Mouse (Mus musculus): ENCODE data around the gene Esyt2. TPM values are rescaled to one million over a fixed set of nuclear protein-coding genes. Genes with fewer than 3 reads are reported as not detected.

The Esyt2 gene
- polyA plus RNA-seq, 1 experiment from 2014 or later = 15.7 TPM

GRCm38 (mm10) chr12:116389868-116390267, 108.9 kb downstream of the Esyt2 start:
- Histone ChIP-seq H3K27me3 (ENCODE audit: control insufficient read depth, insufficient read depth, low read length) (no peaks in the 10 kb centered on the region), H3K36me3 (ENCODE audit: control insufficient read depth, insufficient read depth, low read length) (no peaks in the 10 kb centered on the region), H3K4me2 (no peak overlapping the region), H3K4me3 (ENCODE audit: low read depth, low read length) (no peak overlapping the region), H3K27ac (ENCODE audit: low read depth, low read length) (peak overlapping the region; percentile 50; the same call in 1 of the 2 replicates), H3K4me1 (ENCODE audit: control insufficient read depth, insufficient read depth, low read length) (no peaks in the 10 kb centered on the region), H3K9ac (ENCODE audit: low read depth, low read length) (no peak overlapping the region), H3K9me3 (replicated peaks; ENCODE audit: control insufficient read depth, low read length) (no peaks in the 10 kb centered on the region)
- ATAC-seq (replicated peaks; ENCODE audit: insufficient number of reproducible peaks, low FRiP score, low TSS enrichment) = no peak
- WGBS (ENCODE audit: insufficient replicate concordance) = 21% methylated on average over 1 of the region's 1 CpGs

- no peak overlapping the region for H3K4me2 ChIP-seq
- no peak overlapping the region for H3K9ac ChIP-seq (ENCODE audit: low read depth, low read length)
- H3K27me3 ChIP-seq (ENCODE audit: control insufficient read depth, insufficient read depth, low read length) = no peaks in the 10 kb centered on the region
- no peaks in the 10 kb centered on the region for H3K4me1 ChIP-seq (ENCODE audit: control insufficient read depth, insufficient read depth, low read length)
- 58% methylated on average over 2 of the region's 2 CpGs for WGBS (ENCODE audit: insufficient replicate concordance)
- H3K36me3 ChIP-seq (ENCODE audit: control insufficient read depth, insufficient read depth, low read length) = no peaks in the 10 kb centered on the region
- ATAC-seq (replicated peaks; ENCODE audit: insufficient number of reproducible peaks, low FRiP score, low TSS enrichment) = no peak
- no peak overlapping the region for H3K4me3 ChIP-seq (ENCODE audit: low read depth, low read length)
- no peak overlapping the region for H3K27ac ChIP-seq (ENCODE audit: low read depth, low read length)
- H3K9me3 ChIP-seq (replicated peaks; ENCODE audit: control insufficient read depth, low read length) = no peaks in the 10 kb centered on the region
These were observed 113.3 kb downstream of the Esyt2 start for GRCm38 (mm10) chr12:116394327-116394726.

- no peaks in the 10 kb centered on the region for H3K9me3 ChIP-seq (replicated peaks; ENCODE audit: control insufficient read depth, low read length)
- H3K4me2 ChIP-seq = no peak overlapping the region
- no peaks in the 10 kb centered on the region for H3K36me3 ChIP-seq (ENCODE audit: control insufficient read depth, insufficient read depth, low read length)
- no peak overlapping the region for H3K4me3 ChIP-seq (ENCODE audit: low read depth, low read length)
- no peak for ATAC-seq (replicated peaks; ENCODE audit: insufficient number of reproducible peaks, low FRiP score, low TSS enrichment)
- no peak overlapping the region for H3K9ac ChIP-seq (ENCODE audit: low read depth, low read length)
- H3K27ac ChIP-seq (ENCODE audit: low read depth, low read length) = no peak overlapping the region
- WGBS (ENCODE audit: insufficient replicate concordance) = 81% methylated on average over 2 of the region's 2 CpGs
- H3K27me3 ChIP-seq (ENCODE audit: control insufficient read depth, insufficient read depth, low read length) = no peaks in the 10 kb centered on the region
- no peaks in the 10 kb centered on the region for H3K4me1 ChIP-seq (ENCODE audit: control insufficient read depth, insufficient read depth, low read length)
These were observed 114.3 kb downstream of the Esyt2 start for GRCm38 (mm10) chr12:116395312-116395711.

DNA sequence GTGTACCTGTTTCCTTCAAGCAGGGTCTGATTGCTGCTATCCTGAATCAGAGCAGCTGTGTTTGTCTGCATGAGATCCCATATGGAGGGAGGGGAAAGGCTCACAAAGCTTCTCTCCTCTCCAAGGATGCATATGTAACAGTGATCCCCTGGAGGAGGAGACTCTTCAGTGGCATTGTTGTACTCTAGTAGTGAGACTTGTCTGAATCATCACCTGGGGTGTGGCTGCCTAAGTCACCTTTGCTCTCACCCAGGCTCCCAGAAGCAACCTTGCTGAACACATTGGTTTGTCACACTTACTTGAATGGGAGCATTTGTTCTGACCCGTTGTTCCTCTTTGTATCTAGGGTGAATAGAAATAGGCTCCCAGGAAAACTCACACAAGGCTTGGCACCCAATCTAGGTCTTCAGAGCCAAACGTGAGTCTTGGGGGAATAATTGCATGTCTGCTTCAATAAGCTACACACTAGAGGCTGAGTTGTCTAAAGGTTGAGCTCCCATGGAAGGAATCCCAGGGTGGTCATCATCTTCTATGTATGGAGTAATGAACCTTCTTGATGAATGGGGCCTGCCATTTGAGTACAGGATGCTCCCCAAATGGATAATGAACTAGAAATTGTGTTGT, 115.2 kb downstream of the Esyt2 start:
- WGBS (ENCODE audit: insufficient replicate concordance) = 78% methylated on average over 2 of the region's 2 CpGs
- no peak for ATAC-seq (replicated peaks; ENCODE audit: insufficient number of reproducible peaks, low FRiP score, low TSS enrichment)
- Histone ChIP-seq H3K27me3 (ENCODE audit: control insufficient read depth, insufficient read depth, low read length) (no peaks in the 10 kb centered on the region), H3K9ac (ENCODE audit: low read depth, low read length) (no peak overlapping the region), H3K4me2 (no peak overlapping the region), H3K4me3 (ENCODE audit: low read depth, low read length) (no peak overlapping the region), H3K4me1 (ENCODE audit: control insufficient read depth, insufficient read depth, low read length) (no peaks in the 10 kb centered on the region), H3K36me3 (ENCODE audit: control insufficient read depth, insufficient read depth, low read length) (no peaks in the 10 kb centered on the region), H3K27ac (ENCODE audit: low read depth, low read length) (no peak overlapping the region), H3K9me3 (replicated peaks; ENCODE audit: control insufficient read depth, low read length) (no peaks in the 10 kb centered on the region)

DNA sequence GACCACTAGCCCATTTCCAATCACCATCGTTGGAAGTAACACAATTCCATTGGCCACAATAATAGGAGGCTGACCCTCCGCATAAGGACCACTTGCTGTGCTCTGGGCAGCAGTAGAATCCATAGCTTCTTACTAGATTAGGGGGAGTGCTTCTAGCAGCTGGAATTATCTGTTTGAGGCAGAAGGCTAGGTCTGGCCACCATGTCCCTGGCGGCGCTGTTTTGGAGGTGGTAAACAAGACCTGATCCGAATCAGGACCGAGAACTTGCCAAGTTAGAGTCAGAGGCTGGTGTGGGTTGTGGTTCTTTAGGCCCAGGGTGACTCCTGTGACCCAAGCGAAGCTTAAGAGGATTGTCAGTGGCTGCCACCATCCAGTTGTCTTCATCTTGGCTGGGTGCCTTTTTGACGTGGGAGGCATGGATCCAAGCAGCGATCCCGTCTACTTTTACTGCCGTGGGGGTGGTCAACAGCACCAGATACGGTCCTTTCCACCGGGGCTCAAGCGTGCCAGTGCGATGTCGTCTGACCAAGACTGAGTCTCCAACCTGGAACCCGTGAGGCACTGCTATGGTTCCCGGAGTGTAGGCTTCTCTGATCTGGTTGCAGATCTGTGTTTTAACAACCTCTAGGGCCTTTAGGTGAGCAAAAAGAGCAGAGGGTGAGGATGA, 123.2 kb downstream of the Esyt2 start:
- H3K4me1 ChIP-seq (ENCODE audit: control insufficient read depth, insufficient read depth, low read length) = peaks cover 9% of the 10 kb centered on the region
- 90% methylated on average over 18 of the region's 18 CpGs for WGBS (ENCODE audit: insufficient replicate concordance)
- no peak for ATAC-seq (replicated peaks; ENCODE audit: insufficient number of reproducible peaks, low FRiP score, low TSS enrichment)
- H3K4me3 ChIP-seq (ENCODE audit: low read depth, low read length) = peak overlapping the region; percentile 63
- peak overlapping the region; percentile 80; the same call in 1 of the 2 replicates for H3K9ac ChIP-seq (ENCODE audit: low read depth, low read length)
- H3K4me2 ChIP-seq = peak overlapping the region; percentile 69
- H3K27ac ChIP-seq (ENCODE audit: low read depth, low read length) = no peak overlapping the region
- H3K9me3 ChIP-seq (replicated peaks; ENCODE audit: control insufficient read depth, low read length) = peaks cover 13% of the 10 kb centered on the region
- H3K36me3 ChIP-seq (ENCODE audit: control insufficient read depth, insufficient read depth, low read length) = peaks cover 10% of the 10 kb centered on the region; the same call in 1 of the 2 replicates
- no peaks in the 10 kb centered on the region for H3K27me3 ChIP-seq (ENCODE audit: control insufficient read depth, insufficient read depth, low read length)

- Histone ChIP-seq H3K4me3 (ENCODE audit: low read depth, low read length) (peak within 1 kb of the TSS; percentile 63), H3K27me3 (ENCODE audit: control insufficient read depth, insufficient read depth, low read length) (no peaks in the 10 kb centered on the region), H3K4me2 (peak within 1 kb of the TSS; percentile 69), H3K36me3 (ENCODE audit: control insufficient read depth, insufficient read depth, low read length) (peaks cover 10% of the 10 kb centered on the region; the same call in 1 of the 2 replicates), H3K9ac (ENCODE audit: low read depth, low read length) (peak within 1 kb of the TSS; percentile 80), H3K4me1 (ENCODE audit: control insufficient read depth, insufficient read depth, low read length) (peaks cover 9% of the 10 kb centered on the region), H3K9me3 (replicated peaks; ENCODE audit: control insufficient read depth, low read length) (peaks cover 13% of the 10 kb centered on the region), H3K27ac (ENCODE audit: low read depth, low read length) (peak within 1 kb of the TSS; percentile 38)
- ATAC-seq (replicated peaks; ENCODE audit: insufficient number of reproducible peaks, low FRiP score, low TSS enrichment) = peak; percentile 99
- WGBS (ENCODE audit: insufficient replicate concordance) = under 1% methylated on average over 72 of the region's 72 CpGs
These were observed 124.2 kb downstream of the Esyt2 start, which contains the start of gene Ncapg2 for GRCm38 (mm10) chr12:116405045-116405835. TSS of gene Ncapg2 (plus strand) at chr12:116405402.

DNA sequence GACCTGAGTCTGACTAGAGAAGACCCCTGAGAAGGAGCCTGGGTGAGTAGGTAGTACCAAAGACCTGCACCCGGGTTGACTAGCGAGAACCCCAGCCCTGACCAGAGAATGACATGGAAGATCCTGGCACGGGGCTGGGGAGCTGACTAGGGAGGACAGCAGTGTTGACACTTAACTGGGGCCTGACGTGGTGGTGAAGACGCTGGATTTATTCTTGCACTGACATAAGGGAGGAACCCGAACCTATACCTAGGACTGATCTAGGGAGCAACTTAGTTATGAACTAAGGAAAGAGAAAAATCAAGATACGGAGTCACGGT, 124.8 kb downstream of the Esyt2 start:
- Histone ChIP-seq H3K4me2 (peak overlapping the region; percentile 69), H3K4me1 (ENCODE audit: control insufficient read depth, insufficient read depth, low read length) (peaks cover 9% of the 10 kb centered on the region), H3K36me3 (ENCODE audit: control insufficient read depth, insufficient read depth, low read length) (peaks cover 10% of the 10 kb centered on the region; the same call in 1 of the 2 replicates), H3K9me3 (replicated peaks; ENCODE audit: control insufficient read depth, low read length) (peaks cover 13% of the 10 kb centered on the region), H3K27me3 (ENCODE audit: control insufficient read depth, insufficient read depth, low read length) (no peaks in the 10 kb centered on the region), H3K4me3 (ENCODE audit: low read depth, low read length) (peak overlapping the region; percentile 63), H3K27ac (ENCODE audit: low read depth, low read length) (peak overlapping the region; percentile 38; the same call in 1 of the 2 replicates), H3K9ac (ENCODE audit: low read depth, low read length) (peak overlapping the region; percentile 80)
- peak; percentile 10 for ATAC-seq (replicated peaks; ENCODE audit: insufficient number of reproducible peaks, low FRiP score, low TSS enrichment)
- 9% methylated on average over 8 of the region's 8 CpGs for WGBS (ENCODE audit: insufficient replicate concordance)

DNA sequence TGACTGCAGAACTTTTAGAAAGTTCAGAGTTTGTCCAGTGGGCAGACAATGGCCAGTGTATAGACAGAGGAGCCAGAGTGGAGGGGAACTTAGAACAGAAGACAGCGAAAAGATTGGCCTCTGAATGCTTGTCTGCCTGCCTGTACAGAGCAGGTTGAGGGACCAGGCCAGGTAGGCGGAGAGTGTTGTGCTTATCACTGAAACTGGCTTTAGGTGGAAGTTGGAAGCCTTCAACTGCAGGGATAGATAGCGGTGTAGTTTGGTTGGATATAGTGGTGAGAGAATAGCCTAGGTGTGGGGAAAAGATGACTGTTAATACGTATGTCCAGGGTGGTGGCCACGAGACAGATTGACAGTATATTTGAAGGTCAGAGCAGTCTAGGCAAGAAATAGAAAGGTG, 126.9 kb downstream of the Esyt2 start:
- Histone ChIP-seq H3K27ac (ENCODE audit: low read depth, low read length) (no peak overlapping the region), H3K9ac (ENCODE audit: low read depth, low read length) (no peak overlapping the region), H3K9me3 (replicated peaks; ENCODE audit: control insufficient read depth, low read length) (peaks cover 13% of the 10 kb centered on the region), H3K4me1 (ENCODE audit: control insufficient read depth, insufficient read depth, low read length) (peaks cover 9% of the 10 kb centered on the region), H3K36me3 (ENCODE audit: control insufficient read depth, insufficient read depth, low read length) (peaks cover 7% of the 10 kb centered on the region; the same call in 1 of the 2 replicates), H3K4me2 (no peak overlapping the region), H3K27me3 (ENCODE audit: control insufficient read depth, insufficient read depth, low read length) (no peaks in the 10 kb centered on the region), H3K4me3 (ENCODE audit: low read depth, low read length) (no peak overlapping the region)
- no peak for ATAC-seq (replicated peaks; ENCODE audit: insufficient number of reproducible peaks, low FRiP score, low TSS enrichment)
- WGBS (ENCODE audit: insufficient replicate concordance) = 88% methylated on average over 5 of the region's 5 CpGs

All from heart, embryonic 11.5 days (tissue).